Mouse (Mus musculus): Measurements from ENCODE around the gene Filip1l.

The Filip1l gene

GRCm38 (mm10) chr16:57433173-57433572, 80.3 kb downstream of the Filip1l start:
- no peak for DNase-seq (ENCODE audit: extremely low read depth, low read depth)

GRCm38 (mm10) chr16:57433671-57434070, 80.8 kb downstream of the Filip1l start:
- DNase-seq (ENCODE audit: extremely low read depth, low read depth), result no peak

- DNase-seq (ENCODE audit: extremely low read depth, low read depth), result no peak
Observed at GRCm38 (mm10) chr16:57434640-57435039, 81.7 kb downstream of the Filip1l start.

GRCm38 (mm10) chr16:57437523-57438287, 84.8 kb downstream of the Filip1l start:
- DNase-seq (ENCODE audit: extremely low read depth, low read depth), result no peak

- DNase-seq (ENCODE audit: extremely low read depth, low read depth), result no peak
Observed at GRCm38 (mm10) chr16:57438288-57438685, 85.4 kb downstream of the Filip1l start.

GRCm38 (mm10) chr16:57439206-57439605, 86.3 kb downstream of the Filip1l start:
- DNase-seq (ENCODE audit: extremely low read depth, low read depth), result no peak

- no peak for DNase-seq (ENCODE audit: extremely low read depth, low read depth)
Observed at GRCm38 (mm10) chr16:57440706-57441437, 88.0 kb downstream of the Filip1l start.

GRCm38 (mm10) chr16:57445096-57446094, 92.5 kb downstream of the Filip1l start:
- no peak for DNase-seq (ENCODE audit: extremely low read depth, low read depth)

GRCm38 (mm10) chr16:57453009-57453408, 100.1 kb downstream of the Filip1l start:
- no peak for DNase-seq (ENCODE audit: extremely low read depth, low read depth)

- DNase-seq (ENCODE audit: extremely low read depth, low read depth), result no peak
Observed at GRCm38 (mm10) chr16:57454106-57454763, 101.3 kb downstream of the Filip1l start.

- no peak for DNase-seq (ENCODE audit: extremely low read depth, low read depth)
Observed at GRCm38 (mm10) chr16:57455573-57455972, 102.7 kb downstream of the Filip1l start.

- no peak for DNase-seq (ENCODE audit: extremely low read depth, low read depth)
Observed at GRCm38 (mm10) chr16:57456003-57456402, 103.1 kb downstream of the Filip1l start.

GRCm38 (mm10) chr16:57465386-57465913, 112.6 kb downstream of the Filip1l start:
- DNase-seq (ENCODE audit: extremely low read depth, low read depth), result no peak

GRCm38 (mm10) chr16:57469301-57469700, 116.4 kb downstream of the Filip1l start:
- no peak for DNase-seq (ENCODE audit: extremely low read depth, low read depth)

GRCm38 (mm10) chr16:57469869-57470268, 117.0 kb downstream of the Filip1l start:
- DNase-seq (ENCODE audit: extremely low read depth, low read depth), result no peak

- DNase-seq (ENCODE audit: extremely low read depth, low read depth), result no peak
Observed at GRCm38 (mm10) chr16:57470286-57470830, 117.5 kb downstream of the Filip1l start.

GRCm38 (mm10) chr16:57471071-57471470, 118.2 kb downstream of the Filip1l start:
- DNase-seq (ENCODE audit: extremely low read depth, low read depth), result peak; percentile 48

GRCm38 (mm10) chr16:57473415-57474085, 120.7 kb downstream of the Filip1l start:
- DNase-seq (ENCODE audit: extremely low read depth, low read depth), result no peak

GRCm38 (mm10) chr16:57478451-57478850, 125.6 kb downstream of the Filip1l start:
- DNase-seq (ENCODE audit: extremely low read depth, low read depth), result no peak

- no peak for DNase-seq (ENCODE audit: extremely low read depth, low read depth)
Observed at GRCm38 (mm10) chr16:57479776-57480175, 126.9 kb downstream of the Filip1l start.

Measured in MEL-GATA-1-ER (cell line).